Mouse (Mus musculus) C2C12 (cell line): ENCODE measurements around the gene Arhgef9.

ENCODE experiments used
- CEBPB ChIP-seq: IDR thresholded peaks from one replicate; pipeline ENCODE4 v1.6.1; 2011; ENCODE audit warnings: low read depth, mild to moderate bottlenecking, control low read depth, moderate library complexity
- CTCF ChIP-seq: IDR thresholded peaks from one replicate; pipeline ENCODE4 v1.5.1; 2011; ENCODE audit not compliant: control insufficient read depth, insufficient read depth, insufficient read length
- MAX ChIP-seq: IDR thresholded peaks from one replicate; pipeline ENCODE4 v1.6.1; 2011; ENCODE audit warnings: mild to moderate bottlenecking, control low read depth
- MYOD1 ChIP-seq: IDR thresholded peaks from one replicate; pipeline ENCODE4 v1.6.1; 2011; ENCODE audit warnings: low read depth; ENCODE audit not compliant: control insufficient read depth, insufficient read length
- MYOG ChIP-seq: IDR thresholded peaks from one replicate; pipeline ENCODE4 v1.6.1; 2011; ENCODE audit not compliant: control insufficient read depth, insufficient read length; ENCODE audit errors: extremely low read depth
- USF1 ChIP-seq: IDR thresholded peaks from one replicate; pipeline ENCODE4 v1.6.1; 2011; ENCODE audit warnings: low read depth, mild to moderate bottlenecking, control low read depth, moderate library complexity

DNA sequence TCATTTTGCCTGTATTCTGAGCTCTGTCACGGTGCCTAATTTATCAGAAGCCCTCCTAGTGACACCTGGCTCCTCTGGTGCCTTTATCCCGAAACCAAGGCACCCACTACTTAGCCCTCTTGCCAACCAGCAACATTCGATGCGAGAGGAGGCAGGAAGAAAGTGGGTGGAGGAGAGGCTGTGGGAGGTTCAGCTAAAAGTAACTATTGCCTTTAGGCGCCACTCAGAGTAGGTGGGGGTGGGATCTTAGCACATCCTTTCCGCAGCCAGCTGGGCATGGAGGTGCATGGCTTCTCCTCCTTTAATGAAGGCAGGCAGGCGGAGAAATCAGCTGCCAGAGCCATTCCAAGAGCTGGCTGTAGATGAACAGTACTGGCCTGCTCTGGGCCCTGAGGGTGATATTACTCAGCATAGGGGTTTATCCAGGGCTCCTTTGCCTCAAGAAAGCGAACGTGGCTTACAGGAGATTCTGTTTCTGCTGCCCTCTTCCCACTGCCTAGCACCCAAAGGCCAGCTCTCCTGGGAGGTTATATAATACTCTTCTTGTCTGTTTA lies 39.7 kb downstream of the Arhgef9 start:
- TF ChIP-seq MAX (no peak), CEBPB (no peak), MYOG (no peak), CTCF (no peak), USF1 (no peak), MYOD1 (no peak)
